Mouse (Mus musculus) v-Abl transformed pro-B cells (cell line): Measurements from ENCODE around the gene Taar1.

ENCODE experiments used
- in situ Hi-C, 2 experiments: fragments of 400-800 bp; cut with MboI; formaldehyde crosslinking; loops; one replicate each; pipeline ENCODE4 v1.15.1; 2025; ENCODE audit not compliant: unreplicated experiment in 2 of 2

Taar1 gene

DNA sequence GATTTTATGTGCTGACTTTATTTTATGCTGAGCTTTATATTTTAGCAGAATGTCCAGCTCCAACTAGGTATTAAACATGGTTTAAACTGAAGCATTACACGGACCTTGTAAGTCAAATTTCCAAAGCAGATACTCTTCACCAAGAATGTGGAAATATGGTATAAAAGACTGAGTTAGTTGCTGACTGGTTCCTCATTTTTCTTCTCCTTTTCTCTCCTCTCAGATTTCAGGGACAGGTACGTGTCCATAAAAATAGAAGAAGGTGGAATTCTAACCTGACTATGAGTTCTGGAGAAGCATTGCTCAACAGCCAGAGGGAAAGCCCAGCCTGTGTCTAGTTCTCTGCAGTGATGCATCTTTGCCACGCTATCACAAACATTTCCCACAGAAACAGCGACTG is at the start of gene Taar1:
Gene Taar1, plus strand, starts transcription at position 301 of the 400 bp plus-strand sequence.
- in situ Hi-C loops, result no loop called here

DNA sequence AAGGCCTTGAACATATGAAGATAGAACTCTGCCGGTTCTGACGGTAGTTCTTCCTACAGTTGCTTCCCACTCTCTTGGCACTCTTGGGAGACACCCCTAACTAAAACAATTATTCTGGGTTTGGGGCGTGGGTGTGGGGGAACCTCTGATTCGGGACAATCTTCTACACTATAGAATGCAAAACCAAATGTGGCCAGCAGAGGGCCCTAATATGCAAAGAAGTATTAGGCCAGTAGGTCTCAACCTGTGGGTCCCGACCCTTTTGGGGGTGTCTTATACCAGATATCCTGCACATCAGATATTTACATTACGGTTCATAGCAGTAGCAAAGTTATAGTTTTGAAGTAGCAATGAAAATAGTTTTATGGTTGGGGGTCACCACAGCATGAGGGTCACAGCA is 39.5 kb upstream of the Taar1 start:
- in situ Hi-C loops, result no loop called here

DNA sequence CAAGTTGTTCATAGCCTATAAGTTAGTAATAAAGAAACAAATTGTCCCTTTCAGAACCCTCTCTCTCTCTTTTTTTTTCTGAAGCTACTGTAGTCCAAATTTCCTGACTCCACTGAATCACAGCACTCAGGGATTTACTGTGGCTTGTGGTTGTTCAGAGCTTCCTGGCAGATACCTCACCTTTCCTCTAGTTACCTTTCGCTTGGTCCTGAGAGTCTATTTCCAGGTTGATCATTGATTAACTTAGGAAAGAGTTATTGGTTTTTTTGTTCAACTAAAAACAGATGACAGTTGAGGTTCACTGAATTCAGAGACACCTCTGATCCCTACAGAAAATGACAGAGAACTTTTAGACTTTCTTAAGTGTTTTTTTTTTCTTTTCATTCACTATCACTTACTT is 35.2 kb upstream of the Taar1 start:
- in situ Hi-C loops, result no loop called here

DNA sequence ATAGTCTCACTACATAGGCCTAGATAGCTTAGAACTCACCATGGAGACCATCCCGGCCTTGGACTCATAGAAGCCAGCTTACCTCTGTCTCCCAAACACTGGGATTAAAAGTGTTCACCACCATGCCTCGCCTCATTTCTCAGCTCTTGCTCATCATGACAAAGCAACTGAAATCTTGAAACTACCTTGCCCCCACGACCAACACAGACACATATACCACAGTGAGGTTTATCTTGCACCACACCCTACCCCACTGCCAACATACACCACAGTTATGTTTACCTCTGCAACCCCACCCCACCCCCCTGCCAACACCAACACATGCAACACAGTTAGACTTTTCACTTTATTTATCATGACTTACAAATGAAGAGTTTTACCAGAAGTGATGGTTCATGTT is 34.1 kb upstream of the Taar1 start:
- in situ Hi-C loops, result no loop called here

DNA sequence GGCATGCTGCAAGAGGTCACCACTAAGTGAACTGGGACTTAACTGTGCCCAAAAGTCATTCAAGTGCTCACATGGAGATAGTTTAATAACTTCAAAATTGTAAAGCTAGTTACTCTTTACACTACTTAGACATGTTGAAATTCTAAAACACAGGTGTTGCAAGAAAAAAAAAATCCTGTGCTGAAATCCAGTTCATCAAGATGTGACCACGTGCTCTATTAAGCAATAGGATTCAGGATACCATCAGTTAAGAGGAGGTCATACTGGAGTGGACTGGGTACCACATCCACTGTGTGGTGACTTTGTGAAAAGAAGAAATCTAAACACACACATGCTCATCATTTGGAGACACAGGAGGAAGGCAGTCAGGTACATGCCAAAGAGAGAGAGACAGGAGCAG is 27.2 kb upstream of the Taar1 start:
- in situ Hi-C loops, result no loop called here

DNA sequence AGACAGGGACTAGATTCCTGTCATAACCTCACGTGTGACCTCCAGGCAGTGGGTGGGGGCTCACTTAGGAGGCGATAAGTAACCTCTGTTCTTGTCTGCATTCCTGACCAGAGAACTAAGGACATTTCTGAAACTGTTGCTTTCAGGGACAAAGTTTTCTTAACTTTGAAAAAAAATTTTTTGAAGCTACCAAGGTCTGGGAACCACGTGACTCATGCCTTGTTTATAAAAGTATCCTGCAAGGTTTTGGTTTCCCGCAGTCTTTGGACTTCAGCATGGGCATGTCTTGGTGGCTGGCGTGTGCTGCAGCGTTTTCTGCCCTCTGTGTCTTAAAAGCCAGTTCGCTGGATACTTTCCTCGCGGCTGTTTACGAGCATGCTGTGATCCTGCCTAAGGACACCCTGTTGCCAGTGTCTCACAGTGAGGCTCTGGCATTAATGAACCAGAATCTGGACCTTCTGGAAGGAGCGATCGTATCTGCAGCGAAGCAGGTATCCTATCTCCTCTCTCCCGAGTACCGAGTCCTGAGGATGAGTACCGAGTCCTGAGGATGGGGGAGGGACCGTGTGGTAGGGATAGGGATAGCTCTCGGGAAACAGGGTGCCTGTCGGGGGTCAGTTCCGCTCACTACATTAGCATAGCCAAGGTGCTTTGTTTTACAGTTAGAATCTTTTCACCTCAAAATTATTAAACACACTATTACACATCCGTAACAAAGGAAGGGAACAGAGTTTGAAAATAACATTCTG is 25.4 kb upstream of the Taar1 start, which contains the start of gene Vnn1:
Gene Vnn1, plus strand, starts transcription at position 88 of the 749 bp plus-strand sequence.
- in situ Hi-C loops, result no loop called here

DNA sequence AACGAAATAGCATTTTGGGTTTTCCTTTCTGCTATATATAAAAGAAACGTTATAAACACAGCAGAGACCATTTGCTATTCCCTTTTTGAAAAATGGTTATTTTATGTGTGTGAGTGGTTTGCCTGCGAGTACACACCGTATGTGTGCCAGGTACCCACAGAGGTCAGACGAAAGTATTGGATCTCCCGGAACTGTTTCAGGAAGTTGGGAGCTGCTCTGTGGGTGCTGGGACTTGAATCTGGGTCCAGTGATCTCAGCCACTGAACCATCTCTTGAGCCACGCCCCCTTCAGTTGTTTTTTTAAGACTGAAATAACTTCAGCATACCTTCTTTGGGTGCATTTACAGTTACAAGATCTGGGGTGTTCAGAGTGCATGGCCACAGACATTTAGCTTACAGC is 24.8 kb upstream of the Taar1 start:
- in situ Hi-C loops, result no loop called here

DNA sequence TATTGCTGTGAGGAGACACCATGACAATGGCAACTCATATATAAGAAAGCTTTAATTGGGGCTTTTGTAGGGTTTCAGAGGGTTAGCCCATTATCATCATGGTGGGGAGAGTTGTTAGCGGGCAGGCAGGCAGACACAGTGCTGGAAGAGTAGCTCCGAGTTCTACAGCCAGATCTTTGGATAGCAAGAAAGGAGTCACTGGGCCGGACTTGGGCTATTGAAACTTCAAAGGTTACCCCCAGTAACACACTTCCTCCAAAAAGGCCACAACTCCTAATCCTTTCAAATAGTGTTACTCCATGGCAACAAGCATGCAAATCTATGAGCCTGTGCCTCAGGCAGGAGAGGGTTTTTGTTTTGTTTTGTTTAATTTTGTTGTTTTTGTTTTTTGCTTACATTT is 19.0 kb upstream of the Taar1 start:
- in situ Hi-C loops, result no loop called here

DNA sequence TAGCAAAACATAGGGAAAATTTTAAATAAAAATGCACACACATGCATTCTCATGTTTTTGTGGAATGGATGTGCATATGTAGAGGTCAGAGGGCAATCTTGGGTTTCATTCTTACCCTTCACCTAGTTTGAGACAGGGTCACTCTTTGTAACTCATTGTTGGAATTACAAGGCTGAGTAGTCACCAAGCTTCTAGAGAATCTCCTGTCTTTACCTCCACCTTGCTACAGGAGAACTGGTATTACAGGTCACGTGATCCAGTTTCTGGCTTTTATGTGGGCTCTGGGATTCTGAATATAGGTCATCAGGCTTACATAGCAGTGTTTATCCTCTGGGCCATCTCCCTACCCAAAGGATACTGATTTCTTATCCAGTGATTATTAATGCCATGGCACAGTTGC is 14.5 kb upstream of the Taar1 start:
- in situ Hi-C loops, result no loop called here

DNA sequence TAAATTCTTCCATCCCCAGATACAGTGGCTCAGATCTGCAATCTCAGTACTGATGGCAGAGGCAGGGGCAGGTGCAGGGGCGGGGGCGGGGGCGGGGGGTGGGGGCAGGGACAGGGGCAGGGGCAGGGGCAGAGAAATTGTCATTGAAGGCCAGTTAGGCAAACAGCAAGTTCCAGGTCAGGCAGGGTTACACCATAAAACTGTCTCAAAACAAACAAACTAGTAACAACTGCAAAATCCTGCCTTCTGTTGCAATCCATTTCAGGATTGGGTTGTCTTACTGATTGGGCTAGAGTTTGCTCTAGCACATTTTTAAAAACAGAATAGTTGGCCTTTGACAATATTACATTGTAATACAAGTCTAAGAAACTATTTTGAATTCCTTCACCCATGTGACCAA is 2.3 kb downstream of the Taar1 start:
- in situ Hi-C loops, result no loop called here

DNA sequence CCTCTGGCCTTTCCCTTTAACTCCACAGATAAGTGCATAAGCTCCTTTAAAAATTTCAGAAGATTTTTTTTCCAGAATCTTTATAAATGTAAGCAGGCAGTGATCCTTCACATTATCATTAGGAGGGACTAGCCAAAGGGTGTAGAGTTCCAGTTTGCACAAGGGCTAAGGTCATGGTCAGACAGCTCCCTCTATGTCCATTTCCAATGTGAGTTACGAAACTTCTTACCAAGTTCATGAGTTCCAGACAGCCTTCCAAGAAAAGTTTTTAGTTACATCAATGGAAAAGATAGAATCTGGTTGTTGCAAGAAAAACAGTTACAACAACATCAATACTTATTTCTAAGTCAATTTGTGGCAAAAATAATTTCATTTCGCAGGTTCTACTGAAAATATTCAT is 3.8 kb downstream of the Taar1 start:
- in situ Hi-C loops, result no loop called here

DNA sequence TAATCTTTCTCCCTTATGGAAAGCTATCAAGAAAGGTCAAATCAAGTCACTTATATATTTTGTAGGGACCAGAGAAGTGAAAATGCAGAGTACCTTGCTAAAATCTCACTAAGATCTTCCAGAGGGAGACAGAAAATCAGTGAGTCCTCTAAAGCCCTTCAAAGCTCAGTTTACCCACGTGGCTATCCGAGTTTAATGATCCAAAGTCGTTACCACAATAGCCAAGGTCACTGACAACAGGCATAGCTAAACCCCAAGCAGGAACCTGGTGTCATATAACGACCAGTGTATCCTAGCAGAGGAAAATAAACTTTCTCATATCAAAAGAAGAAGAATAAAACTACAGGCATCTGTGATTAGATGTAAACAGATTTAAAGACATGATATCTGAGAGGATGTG is 17.5 kb downstream of the Taar1 start:
- in situ Hi-C loops, result no loop called here

DNA sequence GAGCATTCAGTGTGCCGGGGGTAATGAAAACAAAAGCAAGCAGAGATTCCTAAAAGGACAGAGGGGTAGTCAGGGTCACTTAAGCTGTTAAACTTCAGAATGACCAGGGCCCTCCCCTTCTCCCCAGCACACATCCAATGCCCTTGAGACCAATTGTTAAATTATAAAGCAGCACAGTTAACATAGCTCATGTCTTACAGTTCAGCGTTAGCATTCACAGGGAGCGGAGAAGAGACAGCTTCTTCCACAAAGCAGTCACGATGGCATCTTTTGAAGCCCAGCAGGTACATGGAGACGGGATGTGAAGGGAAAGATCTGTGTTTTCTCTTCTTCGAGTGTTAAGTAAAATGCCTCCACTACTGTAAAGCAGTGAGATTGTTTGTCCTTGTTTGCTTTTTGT is 18.2 kb downstream of the Taar1 start, which contains the start of gene Taar2:
Gene Taar2, plus strand, starts transcription at position 261 of the 400 bp plus-strand sequence.
- in situ Hi-C loops, result no loop called here

DNA sequence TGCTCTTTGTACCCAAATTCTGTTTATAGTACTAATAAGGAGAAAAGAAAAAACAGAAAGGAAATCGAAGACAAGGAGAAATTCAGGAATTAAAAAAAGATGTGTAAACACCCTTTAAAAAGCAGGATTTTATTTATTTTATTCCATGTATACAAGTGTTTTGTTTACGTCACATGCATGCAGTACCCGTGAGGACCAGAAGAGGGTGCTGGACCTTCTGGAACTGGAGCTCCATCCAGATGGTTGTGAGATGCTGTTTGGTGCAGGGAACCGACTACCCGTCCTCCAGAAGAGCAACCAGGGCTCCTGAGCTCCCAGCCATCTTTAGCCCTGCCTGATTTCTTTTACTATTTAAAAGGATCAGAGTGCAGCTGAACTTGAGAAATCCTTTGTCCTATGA is 22.3 kb downstream of the Taar1 start:
- in situ Hi-C loops, result no loop called here

DNA sequence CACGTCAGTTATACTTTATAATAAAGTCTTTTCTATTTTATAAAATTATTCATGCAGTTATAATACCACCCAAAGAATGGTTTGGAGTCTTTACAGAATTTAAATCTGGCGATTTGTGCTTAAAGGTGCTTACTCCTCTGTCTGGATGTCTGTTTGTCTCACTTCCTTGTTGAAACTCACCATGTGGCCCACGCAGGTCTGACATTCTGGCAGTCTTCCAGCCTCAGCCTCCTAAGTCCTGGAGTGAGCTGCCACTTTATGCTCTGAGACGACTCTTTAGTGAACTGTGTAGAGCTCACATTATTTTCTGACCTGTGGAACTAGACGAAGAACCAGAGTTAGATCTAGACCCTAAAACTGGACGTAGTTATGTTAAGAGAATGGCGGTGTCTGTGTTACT is 27.9 kb downstream of the Taar1 start:
- in situ Hi-C loops, result no loop called here

DNA sequence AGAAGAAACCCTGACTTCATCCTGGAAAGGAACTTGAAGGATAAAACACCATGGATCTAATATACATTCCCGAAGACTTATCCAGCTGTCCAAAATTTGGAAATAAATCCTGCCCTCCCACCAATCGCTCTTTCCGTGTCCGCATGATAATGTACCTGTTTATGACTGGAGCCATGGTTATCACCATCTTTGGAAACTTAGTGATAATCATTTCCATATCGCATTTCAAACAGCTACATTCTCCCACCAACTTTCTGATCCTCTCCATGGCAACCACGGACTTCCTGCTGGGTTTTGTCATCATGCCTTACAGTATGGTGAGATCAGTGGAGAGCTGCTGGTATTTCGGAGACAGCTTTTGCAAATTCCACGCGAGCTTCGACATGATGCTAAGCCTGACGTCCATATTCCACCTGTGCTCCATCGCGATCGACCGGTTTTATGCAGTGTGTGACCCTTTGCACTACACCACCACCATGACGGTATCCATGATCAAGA is 29.4 kb downstream of the Taar1 start, which contains the start of gene Taar3:
Gene Taar3, plus strand, starts transcription at position 51 of the 498 bp plus-strand sequence.
- in situ Hi-C loops, result no loop called here

DNA sequence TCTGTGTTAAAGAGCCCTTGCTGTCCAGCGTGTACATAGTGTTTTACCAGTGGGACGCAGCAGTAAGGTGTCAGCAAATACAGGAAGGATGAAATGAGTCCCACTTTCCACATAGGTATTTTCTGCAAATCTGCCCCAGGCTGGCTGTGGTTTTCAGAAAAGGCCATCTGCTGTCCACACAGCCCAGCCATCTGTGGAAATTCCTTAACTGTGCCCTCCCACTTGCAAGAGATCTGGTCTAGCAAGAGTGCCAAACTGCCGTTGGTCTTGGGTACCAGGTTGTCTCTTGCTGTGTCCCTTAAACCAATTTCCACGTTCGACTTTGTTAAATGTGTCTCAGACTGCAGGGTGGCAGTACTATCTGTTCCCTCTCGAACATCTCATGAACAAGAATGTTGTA is 31.6 kb downstream of the Taar1 start:
- in situ Hi-C loops, result no loop called here

DNA sequence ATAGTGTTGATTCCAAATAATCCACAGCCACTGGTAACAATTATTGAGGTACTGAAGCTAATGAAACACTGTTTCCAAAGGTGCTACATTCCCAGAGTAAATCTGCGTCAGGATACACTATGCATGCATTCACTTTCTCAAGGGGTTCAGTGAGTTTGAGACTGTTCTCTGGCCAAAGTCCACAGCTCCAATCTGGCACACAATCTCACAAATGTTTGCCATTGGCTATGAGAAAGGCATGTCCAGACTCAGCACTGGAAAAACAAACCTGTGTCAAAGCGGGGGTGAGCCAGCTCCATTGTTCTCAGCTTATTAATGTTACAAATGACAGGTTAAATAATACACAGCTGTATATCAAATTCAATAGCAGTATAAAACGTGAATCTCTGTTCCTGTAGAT is 38.9 kb downstream of the Taar1 start:
- in situ Hi-C loops, result no loop called here

DNA sequence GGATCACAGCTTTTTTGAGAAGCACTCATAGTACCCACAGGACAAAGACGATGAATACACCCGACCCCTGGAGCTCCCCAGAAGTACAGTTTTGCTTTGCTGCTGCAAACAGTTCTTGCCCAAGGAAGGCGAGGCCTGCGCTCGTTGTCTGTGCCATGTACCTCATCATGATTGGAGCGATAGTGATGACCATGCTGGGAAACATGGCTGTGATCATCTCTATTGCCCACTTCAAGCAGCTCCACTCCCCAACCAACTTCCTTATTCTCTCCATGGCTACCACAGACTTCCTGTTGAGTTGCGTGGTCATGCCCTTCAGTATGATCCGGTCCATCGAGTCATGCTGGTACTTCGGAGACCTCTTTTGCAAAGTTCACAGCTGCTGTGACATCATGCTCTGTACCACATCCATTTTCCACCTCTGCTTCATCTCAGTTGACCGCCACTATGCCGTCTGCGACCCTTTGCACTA is 40.3 kb downstream of the Taar1 start, which contains the start of gene Taar4:
Gene Taar4, plus strand, starts transcription at position 51 of the 472 bp plus-strand sequence.
- in situ Hi-C loops, result no loop called here

DNA sequence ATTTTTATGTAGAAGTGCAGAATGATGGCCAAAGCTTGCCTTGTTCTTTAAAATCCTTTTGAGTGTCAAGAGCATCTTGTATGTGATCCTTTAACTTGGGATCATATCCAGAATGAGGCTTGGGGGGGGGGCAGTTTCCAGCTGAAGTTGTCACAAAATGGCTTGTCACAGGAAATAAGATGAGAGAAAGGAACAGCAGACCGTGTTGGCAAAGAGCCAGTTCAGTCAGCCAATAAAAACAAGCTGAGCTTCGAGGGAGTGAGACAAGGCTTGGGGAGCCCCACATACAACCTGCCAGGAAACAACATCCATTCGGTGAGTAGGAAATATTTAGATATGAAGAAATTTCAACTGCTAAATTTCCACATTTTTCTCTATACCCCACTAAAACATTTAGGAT is 43.3 kb downstream of the Taar1 start:
- in situ Hi-C loops, result no loop called here

DNA sequence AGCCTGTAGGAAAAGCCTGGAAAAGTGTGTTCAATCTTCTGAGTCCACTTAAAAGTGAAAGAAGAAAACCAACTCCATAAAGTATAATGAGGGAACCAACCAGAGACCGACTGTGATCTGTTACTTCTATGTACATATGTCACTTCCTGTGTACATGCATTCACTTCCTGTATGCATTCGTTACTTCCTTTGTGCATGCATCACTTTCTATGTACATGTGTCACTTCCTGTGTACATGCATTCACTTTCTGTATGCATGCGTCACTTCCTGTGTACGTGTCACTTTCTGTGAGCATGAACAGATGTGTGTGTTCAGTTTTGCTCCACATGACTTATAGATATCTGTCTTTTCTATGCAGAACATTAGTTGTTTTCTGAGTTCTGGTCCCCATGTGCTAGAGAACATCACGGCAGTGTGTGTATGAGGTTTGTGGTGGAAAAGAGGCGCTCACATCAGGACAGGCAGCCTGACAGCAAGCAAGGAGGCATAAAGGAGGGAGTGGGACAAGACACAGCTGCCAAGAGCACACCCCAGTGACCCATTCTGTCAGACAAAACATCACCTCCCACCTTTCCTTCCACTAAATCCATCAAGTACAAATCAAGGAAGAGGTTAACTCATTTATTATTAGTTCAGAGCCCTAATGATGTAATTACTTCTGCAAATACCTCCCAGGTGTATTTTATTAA is 44.9 kb downstream of the Taar1 start:
- in situ Hi-C loops, result no loop called here
